Mouse (Mus musculus): ENCODE measurements around the gene Fam43a. TPM values are rescaled to one million over a fixed set of nuclear protein-coding genes. Genes with fewer than 3 reads are reported as not detected.

Gene Fam43a
- polyA plus RNA-seq, 2 experiments: 9.1 to 14.3 TPM

DNA sequence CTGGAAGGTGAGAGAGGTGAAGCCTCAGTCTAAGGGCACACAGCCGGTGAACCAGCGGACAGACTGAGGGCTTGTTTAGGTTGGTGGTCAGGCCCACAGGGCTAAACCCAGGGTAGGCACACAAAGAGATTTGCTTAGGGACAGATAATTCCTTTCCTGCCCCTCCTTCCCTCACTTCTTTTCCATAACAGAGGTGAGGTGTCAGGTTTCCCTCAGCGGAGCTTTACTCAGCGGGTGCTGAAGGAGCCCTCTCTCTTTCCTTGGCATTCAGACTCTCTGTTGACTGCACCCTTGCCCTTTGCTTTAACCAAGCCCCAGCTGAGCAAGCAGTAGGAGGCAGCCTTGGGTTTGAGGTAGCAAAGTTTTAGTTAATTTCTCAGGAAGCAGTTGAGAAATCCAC lies 41.9 kb downstream of the Fam43a start:
- Histone ChIP-seq H3K4me3 (replicated peaks; ENCODE audit: low read length) (no peak overlapping the region), H3K27me3 (ENCODE audit: control insufficient read depth, insufficient read depth, low read length) (no peaks in the 10 kb centered on the region), H3K27ac (replicated peaks; ENCODE audit: low read depth, low read length) (no peak overlapping the region), H3K4me2 (replicated peaks; ENCODE audit: low read depth, low read length, severe bottlenecking) (no peak overlapping the region), H3K4me1 (ENCODE audit: control insufficient read depth, insufficient read depth, low read length) (peaks cover 6% of the 10 kb centered on the region; the same call in 1 of the 2 replicates), H3K36me3 (ENCODE audit: control insufficient read depth, insufficient read depth, low read length) (no peaks in the 10 kb centered on the region), H3K9me3 (ENCODE audit: control insufficient read depth, low read length) (no peaks in the 10 kb centered on the region), H3K9ac (ENCODE audit: low read depth, low read length, severe bottlenecking) (no peak overlapping the region)
- TF ChIP-seq POLR2A (IDR thresholded peaks at IDR 0.05; ENCODE audit: borderline replicate concordance, extremely low read depth, insufficient read depth, insufficient read length): no peak
- 35% methylated on average over 4 of the region's 4 CpGs for WGBS
- DNase-seq (ENCODE audit: low spot score) (no peak), ATAC-seq (ENCODE audit: low FRiP score, low read depth) (no peak)

DNA sequence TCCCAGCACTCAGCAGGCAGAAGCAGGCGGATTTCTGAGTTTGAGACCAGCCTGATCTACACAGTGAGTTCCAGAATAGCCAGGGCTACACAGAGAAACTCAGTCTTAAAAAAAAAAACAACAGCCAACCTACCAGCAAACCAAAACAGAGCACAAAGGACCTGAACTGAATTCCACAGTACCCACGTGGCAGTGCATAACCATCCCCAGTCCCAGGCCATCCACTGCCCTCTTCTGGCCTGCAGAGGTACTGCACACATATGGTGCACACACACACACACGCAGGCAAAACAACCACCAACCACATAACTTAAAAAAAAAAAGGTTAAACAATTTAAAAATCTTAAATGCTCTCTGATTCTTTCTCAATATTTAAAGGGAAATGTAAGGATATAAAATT lies 42.7 kb downstream of the Fam43a start:
- peaks cover 6% of the 10 kb centered on the region; the same call in 1 of the 2 replicates for H3K4me1 ChIP-seq (ENCODE audit: control insufficient read depth, insufficient read depth, low read length)
- no peaks in the 10 kb centered on the region for H3K36me3 ChIP-seq (ENCODE audit: control insufficient read depth, insufficient read depth, low read length)
- no peaks in the 10 kb centered on the region for H3K9me3 ChIP-seq (ENCODE audit: control insufficient read depth, low read length)
- 80% methylated on average over 3 of the region's 3 CpGs for WGBS
- H3K27me3 ChIP-seq (ENCODE audit: control insufficient read depth, insufficient read depth, low read length): no peaks in the 10 kb centered on the region
- no peak for TF ChIP-seq POLR2A (IDR thresholded peaks at IDR 0.05; ENCODE audit: borderline replicate concordance, extremely low read depth, insufficient read depth, insufficient read length)
- no peak overlapping the region for H3K4me3 ChIP-seq (replicated peaks; ENCODE audit: low read length)
- ATAC-seq (ENCODE audit: low FRiP score, low read depth): no peak
- H3K9ac ChIP-seq (ENCODE audit: low read depth, low read length, severe bottlenecking): no peak overlapping the region
- H3K4me2 ChIP-seq (replicated peaks; ENCODE audit: low read depth, low read length, severe bottlenecking): no peak overlapping the region
- H3K27ac ChIP-seq (replicated peaks; ENCODE audit: low read depth, low read length): no peak overlapping the region
- no peak for DNase-seq (ENCODE audit: low spot score)

DNA sequence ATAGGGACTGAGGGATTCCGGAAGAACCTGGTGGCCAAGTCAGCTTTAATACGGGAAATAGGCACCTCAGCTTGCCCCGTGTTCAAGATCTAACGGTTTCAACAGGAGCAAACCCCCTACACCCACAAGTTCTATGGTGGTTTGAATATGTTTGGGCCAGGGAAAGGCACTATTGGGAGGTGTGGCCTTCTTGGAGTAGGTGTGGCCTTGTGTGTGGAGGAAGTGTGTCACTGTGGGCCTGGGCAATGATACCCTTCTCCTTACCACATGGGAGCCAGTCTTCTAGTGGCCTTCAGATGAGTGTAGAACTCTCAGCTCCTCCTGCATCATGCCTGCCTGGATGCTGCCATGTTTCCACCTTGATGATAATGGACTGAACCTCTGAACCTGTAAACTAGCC lies 45.5 kb downstream of the Fam43a start:
- H3K9ac ChIP-seq (ENCODE audit: low read depth, low read length, severe bottlenecking): no peak overlapping the region
- no peak overlapping the region for H3K4me3 ChIP-seq (replicated peaks; ENCODE audit: low read length)
- no peaks in the 10 kb centered on the region for H3K36me3 ChIP-seq (ENCODE audit: control insufficient read depth, insufficient read depth, low read length)
- H3K27me3 ChIP-seq (ENCODE audit: control insufficient read depth, insufficient read depth, low read length): no peaks in the 10 kb centered on the region
- no peak overlapping the region for H3K4me2 ChIP-seq (replicated peaks; ENCODE audit: low read depth, low read length, severe bottlenecking)
- TF ChIP-seq POLR2A (IDR thresholded peaks at IDR 0.05; ENCODE audit: borderline replicate concordance, extremely low read depth, insufficient read depth, insufficient read length): no peak
- no peak overlapping the region for H3K27ac ChIP-seq (replicated peaks; ENCODE audit: low read depth, low read length)
- WGBS: 97% methylated on average over 4 of the region's 4 CpGs
- DNase-seq (ENCODE audit: low spot score) (no peak), ATAC-seq (ENCODE audit: low FRiP score, low read depth) (no peak)
- H3K9me3 ChIP-seq (ENCODE audit: control insufficient read depth, low read length): no peaks in the 10 kb centered on the region
- H3K4me1 ChIP-seq (ENCODE audit: control insufficient read depth, insufficient read depth, low read length): peaks cover 6% of the 10 kb centered on the region; the same call in 1 of the 2 replicates

- WGBS: 35% methylated on average over 9 of the region's 9 CpGs
- Histone ChIP-seq H3K4me2 (replicated peaks; ENCODE audit: low read depth, low read length, severe bottlenecking) (no peak overlapping the region), H3K4me3 (replicated peaks; ENCODE audit: low read length) (no peak overlapping the region), H3K36me3 (ENCODE audit: control insufficient read depth, insufficient read depth, low read length) (no peaks in the 10 kb centered on the region), H3K27ac (replicated peaks; ENCODE audit: low read depth, low read length) (no peak overlapping the region), H3K27me3 (ENCODE audit: control insufficient read depth, insufficient read depth, low read length) (no peaks in the 10 kb centered on the region), H3K4me1 (ENCODE audit: control insufficient read depth, insufficient read depth, low read length) (peaks cover 6% of the 10 kb centered on the region; the same call in 1 of the 2 replicates), H3K9me3 (ENCODE audit: control insufficient read depth, low read length) (no peaks in the 10 kb centered on the region), H3K9ac (ENCODE audit: low read depth, low read length, severe bottlenecking) (no peak overlapping the region)
- no peak for DNase-seq (ENCODE audit: low spot score)
- no peak for ATAC-seq (ENCODE audit: low FRiP score, low read depth)
- no peak for TF ChIP-seq POLR2A (IDR thresholded peaks at IDR 0.05; ENCODE audit: borderline replicate concordance, extremely low read depth, insufficient read depth, insufficient read length)
Observed at GRCm38 (mm10) chr16:30645841-30646558, 46.5 kb downstream of the Fam43a start.

- peaks cover 6% of the 10 kb centered on the region; the same call in 1 of the 2 replicates for H3K4me1 ChIP-seq (ENCODE audit: control insufficient read depth, insufficient read depth, low read length)
- no peaks in the 10 kb centered on the region for H3K27me3 ChIP-seq (ENCODE audit: control insufficient read depth, insufficient read depth, low read length)
- DNase-seq (ENCODE audit: low spot score): no peak
- no peak overlapping the region for H3K9ac ChIP-seq (ENCODE audit: low read depth, low read length, severe bottlenecking)
- no peak overlapping the region for H3K27ac ChIP-seq (replicated peaks; ENCODE audit: low read depth, low read length)
- H3K9me3 ChIP-seq (ENCODE audit: control insufficient read depth, low read length): no peaks in the 10 kb centered on the region
- no peak for TF ChIP-seq POLR2A (IDR thresholded peaks at IDR 0.05; ENCODE audit: borderline replicate concordance, extremely low read depth, insufficient read depth, insufficient read length)
- 72% methylated on average over 3 of the region's 3 CpGs for WGBS
- no peaks in the 10 kb centered on the region for H3K36me3 ChIP-seq (ENCODE audit: control insufficient read depth, insufficient read depth, low read length)
- no peak for ATAC-seq (ENCODE audit: low FRiP score, low read depth)
- no peak overlapping the region for H3K4me2 ChIP-seq (replicated peaks; ENCODE audit: low read depth, low read length, severe bottlenecking)
- no peak overlapping the region for H3K4me3 ChIP-seq (replicated peaks; ENCODE audit: low read length)
Observed at GRCm38 (mm10) chr16:30646856-30647255, 47.3 kb downstream of the Fam43a start.
